Mouse (Mus musculus) adrenal gland, postnatal 25 days (tissue): ENCODE results near the gene Map3k7. TPM values are rescaled to one million over a fixed set of nuclear protein-coding genes. Genes with fewer than 3 reads are reported as not detected.
A peak's percentile ranks its signal among the peaks of the same experiment; 100 is the strongest.
"Not testable (repeated sequence)": the region's sequence is repeated elsewhere in the genome, so short reads cannot be mapped to it uniquely, and the experiment has no call there.

Source experiments
- DNase-seq: peaks from one replicate; pipeline ENCODE4 v3.0.0; 2021; ENCODE audit warnings: mixed read lengths
- total RNA-seq: library from RNA; stranded (reverse); gene quantifications from 2 replicates; pipeline ENCODE4 v1.2.3, GENCODE M21; 2021

Map3k7 gene
- total RNA-seq, 1 experiment from 2014 or later: 49.8 TPM

DNA sequence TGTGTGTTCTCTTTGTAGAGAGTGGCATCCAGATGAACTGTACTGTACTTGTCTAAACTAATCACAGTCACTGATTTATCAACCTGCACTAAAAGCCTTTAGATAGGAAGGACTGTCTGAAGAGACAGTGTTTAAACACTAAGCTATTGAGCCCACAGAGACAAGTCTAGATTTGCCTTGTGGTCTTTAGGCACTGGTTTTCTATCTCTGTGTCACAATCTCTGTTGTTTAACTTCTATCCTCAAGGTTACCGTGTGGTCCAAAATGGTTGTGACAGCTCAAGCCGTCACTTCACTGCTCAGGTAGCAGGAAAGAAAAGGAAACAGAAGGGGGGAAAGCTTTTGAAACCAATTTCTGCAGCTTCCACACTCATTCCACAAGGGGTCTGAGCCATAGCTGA is 29.5 kb downstream of the Map3k7 start:
- no peak for DNase-seq

GRCm38 (mm10) chr4:31993865-31994264 is 30.0 kb downstream of the Map3k7 start:
- DNase-seq: no peak

DNA sequence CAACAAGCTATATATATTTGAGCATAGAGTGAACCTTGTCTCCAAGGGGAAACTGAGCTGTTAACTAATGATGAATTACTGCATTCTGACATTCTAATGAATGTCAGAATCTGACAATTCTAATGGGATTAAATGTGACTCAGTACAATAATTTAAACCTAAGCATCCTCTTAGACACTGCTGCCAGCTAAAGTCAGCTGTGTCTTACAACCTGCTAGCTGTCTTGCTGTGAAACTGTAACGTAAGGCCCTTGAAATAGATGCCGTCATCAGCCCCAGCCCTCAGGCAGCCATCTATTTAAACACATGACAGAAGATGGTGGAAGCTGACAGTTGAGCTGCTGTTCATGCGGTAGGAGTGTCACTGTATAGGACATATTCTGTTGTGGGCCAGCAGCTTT is 37.6 kb downstream of the Map3k7 start:
- DNase-seq: no peak

DNA sequence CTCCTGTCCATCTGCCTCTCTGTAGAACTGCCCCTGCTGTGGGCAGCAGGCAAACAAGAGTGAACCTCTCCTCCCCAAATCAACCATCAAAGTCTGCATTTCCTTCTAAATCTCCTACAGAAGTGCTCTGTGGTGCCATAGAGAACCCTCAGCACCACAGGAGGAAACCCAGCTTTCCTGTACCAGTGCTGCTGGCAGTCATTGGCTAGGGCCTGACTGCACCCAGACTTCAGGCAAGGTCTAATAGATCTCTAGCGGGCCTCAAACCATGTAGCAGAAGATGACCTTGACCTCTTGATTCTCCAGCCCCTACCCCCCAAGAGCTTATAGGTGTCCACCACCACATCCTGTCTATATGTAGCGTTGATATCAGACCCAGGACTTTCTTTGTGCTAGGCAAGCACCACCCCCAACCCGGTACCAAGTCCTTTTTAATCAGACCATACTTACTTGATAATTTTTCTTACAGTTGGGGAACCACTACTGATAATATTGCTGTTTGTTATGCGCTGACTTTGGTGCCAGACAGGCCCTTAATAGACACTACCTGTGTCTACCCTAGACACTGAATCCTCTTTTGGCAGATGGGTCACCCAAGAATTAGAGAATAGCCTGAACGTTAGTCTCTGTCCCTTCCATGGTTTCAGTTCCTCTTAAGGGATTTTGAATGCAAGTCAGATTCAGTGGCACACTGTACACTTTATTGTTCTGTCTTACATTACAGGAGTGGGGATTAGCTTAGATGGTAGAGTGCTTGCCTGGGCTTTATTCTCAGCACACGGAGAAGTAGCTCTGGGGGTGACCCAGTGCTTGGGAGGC is 41.1 kb downstream of the Map3k7 start:
- no peak for DNase-seq

DNA sequence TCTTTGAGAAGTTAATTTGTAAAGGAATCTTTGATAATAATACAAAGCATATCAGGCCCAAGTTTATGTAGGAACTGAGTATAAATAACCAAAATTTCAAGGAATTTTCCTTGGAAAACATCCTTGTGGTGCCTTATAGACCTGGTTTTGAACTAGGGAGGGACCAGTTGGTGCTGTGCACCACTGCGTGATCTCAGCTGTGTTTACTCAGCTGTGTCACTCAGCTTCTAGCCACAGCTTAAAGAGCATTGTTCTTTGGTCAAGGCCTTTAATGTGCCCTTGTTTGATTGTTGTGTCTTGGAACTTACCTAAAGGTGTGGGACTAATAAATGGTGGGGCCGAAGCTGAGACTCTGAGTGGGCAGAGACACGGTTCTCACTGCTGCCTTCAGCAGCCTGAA is 43.3 kb downstream of the Map3k7 start:
- DNase-seq: no peak

GRCm38 (mm10) chr4:32008095-32008494 is 44.2 kb downstream of the Map3k7 start:
- DNase-seq: no peak

DNA sequence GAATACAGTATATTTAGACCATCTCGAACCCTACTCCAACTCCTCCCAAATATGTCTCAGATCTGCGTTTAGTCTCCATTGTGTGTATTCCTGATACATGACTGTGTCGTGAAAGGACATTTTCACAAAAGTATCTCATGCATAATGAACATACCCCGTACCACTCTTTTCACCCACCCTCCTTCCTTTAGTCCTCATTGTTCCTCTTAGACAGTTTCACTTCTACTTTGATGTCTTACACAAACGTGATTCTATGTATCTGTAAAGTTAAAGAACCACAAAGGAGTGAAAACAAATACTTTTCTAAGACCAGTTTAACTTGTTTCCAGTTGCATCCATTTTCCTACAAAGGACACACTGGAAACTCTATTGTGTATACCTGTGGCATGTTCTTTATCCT is 46.9 kb downstream of the Map3k7 start:
- DNase-seq: no peak

DNA sequence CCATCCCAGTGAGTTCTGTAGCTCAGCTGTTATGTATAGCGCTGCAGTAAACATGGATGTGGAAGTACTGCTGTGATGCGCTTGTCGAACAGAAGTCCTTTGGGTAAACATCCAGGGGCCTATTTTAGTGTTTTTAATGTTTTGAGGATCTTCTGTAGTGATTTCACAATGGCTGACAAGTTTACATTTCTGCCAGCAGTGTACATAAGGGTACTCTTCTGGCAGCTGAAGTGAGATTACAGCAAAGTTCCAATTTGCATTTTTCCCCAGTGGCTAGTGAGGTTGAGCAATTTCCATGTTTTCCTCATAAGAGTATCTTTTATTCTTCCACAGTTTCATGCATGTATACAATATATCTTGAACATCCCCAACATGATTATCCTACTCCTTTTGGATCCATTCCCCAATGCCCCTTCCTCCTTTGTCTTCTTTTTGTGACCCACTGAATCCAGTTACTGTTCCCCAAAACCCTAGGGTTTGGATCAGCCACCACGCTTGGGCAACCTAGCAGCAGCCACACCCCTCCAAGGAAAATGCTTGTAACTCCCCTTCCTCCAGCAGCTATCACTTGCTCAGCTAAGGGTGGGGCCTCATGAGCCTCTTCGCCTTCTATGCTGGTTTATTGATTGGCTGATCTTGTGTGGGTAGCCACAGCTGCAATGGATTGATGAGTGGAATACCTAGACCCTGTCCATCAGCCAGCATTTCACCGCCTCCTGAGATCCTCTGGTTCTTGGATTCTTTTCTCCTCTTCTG is 47.5 kb downstream of the Map3k7 start:
- no peak for DNase-seq

GRCm38 (mm10) chr4:32021131-32021530 is 57.2 kb downstream of the Map3k7 start:
- no peak for DNase-seq

- no peak for DNase-seq
Observed at GRCm38 (mm10) chr4:32022321-32022720, 58.4 kb downstream of the Map3k7 start.

GRCm38 (mm10) chr4:32024170-32024569 is 60.3 kb downstream of the Map3k7 start:
- not testable (repeated sequence) for DNase-seq

GRCm38 (mm10) chr4:32025105-32025504 is 61.2 kb downstream of the Map3k7 start:
- no peak for DNase-seq

DNA sequence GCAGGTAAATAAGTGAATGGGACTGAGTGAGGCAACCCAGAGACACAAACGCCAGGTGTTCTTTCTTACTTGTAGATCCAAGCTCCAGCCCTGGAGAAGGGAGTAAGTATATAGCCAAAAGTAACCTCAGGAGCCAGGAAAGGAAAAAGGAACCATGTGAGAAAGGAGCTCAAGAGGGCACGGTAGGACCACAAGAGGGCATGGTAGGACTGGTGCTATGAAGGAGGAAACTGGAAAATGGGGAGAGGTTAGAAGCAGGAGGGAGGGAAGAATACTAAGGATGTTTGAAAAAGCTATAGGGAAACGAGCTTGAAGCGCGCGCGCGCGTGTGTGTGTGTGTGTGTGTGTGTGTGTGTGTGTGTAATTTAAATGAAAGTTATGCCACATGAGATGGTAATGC is 63.2 kb downstream of the Map3k7 start:
- no peak for DNase-seq

- DNase-seq: no peak
Observed at GRCm38 (mm10) chr4:32037267-32037666, 73.4 kb downstream of the Map3k7 start.

DNA sequence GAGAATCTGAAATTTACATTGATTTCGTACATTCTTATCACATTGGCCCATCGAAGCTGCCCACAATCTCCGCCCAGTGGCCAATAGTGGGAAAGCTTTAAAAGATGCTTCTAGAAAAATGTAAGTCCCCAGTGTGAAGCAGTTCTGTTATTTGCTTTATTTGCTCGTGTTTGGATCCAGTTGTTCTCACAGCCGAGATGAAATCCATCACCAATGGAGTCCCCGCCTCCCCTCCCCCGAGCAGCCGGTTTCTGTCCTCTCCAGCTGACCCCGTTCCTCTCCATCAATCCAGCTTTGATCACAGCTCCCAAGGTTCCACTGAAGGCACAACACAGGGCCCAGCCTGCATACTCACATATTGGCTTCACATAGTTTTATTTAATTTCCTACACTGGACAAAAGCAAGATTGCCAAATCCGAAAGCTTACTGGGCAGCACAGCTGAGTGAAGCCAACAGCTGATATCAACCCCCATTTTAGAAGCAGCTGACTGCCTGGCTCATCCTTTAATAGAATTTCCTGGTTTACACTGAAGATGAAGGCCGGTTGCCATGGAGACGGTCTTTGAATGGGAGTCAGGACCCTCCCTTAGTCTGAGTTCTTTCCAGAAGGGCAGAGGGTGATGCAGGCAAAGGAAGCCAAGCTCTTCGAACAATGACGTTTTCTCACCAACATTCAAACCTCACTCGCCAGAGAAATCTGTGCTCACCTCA is 78.0 kb downstream of the Map3k7 start:
- no peak for DNase-seq

- DNase-seq: no peak
Observed at GRCm38 (mm10) chr4:32045234-32045633, 81.3 kb downstream of the Map3k7 start.

DNA sequence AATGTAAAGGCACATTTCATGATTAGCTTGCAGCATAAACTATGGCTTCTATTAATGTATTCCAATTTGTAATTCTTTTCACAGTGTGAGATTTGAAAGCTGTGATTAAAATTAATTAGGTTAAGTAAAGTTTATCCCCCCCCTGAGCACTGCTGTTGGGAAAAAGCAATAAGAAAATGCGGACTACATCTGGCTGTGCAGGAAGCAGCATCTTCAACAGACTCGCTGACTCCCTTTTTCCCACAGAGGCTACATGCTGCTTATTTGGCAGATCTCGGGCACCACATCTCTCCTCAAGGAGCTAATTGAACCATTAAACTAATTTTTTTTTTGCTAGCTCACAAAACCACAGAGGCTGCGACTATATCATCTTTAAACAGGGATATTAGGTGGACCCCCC is 85.9 kb downstream of the Map3k7 start:
- no peak for DNase-seq

DNA sequence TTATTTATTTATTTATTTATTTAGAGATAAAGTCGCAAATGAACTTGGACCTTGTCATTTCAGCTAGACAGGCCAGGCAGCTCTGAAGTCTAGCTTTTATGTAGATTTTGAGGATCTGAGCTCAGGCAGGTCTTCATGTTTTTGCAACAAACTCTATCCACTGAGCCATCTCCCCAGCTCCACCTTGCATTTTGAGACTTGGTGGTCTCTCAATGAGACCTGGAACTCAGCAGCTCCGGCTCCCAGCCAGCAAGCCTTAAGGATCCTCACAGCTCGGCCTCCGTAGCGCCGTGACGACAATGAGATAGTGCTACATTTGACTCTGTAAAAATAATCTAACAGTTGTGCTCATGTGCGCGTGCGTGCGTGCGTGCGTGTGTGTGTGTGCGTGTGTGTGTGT is 89.3 kb downstream of the Map3k7 start:
- no peak for DNase-seq

DNA sequence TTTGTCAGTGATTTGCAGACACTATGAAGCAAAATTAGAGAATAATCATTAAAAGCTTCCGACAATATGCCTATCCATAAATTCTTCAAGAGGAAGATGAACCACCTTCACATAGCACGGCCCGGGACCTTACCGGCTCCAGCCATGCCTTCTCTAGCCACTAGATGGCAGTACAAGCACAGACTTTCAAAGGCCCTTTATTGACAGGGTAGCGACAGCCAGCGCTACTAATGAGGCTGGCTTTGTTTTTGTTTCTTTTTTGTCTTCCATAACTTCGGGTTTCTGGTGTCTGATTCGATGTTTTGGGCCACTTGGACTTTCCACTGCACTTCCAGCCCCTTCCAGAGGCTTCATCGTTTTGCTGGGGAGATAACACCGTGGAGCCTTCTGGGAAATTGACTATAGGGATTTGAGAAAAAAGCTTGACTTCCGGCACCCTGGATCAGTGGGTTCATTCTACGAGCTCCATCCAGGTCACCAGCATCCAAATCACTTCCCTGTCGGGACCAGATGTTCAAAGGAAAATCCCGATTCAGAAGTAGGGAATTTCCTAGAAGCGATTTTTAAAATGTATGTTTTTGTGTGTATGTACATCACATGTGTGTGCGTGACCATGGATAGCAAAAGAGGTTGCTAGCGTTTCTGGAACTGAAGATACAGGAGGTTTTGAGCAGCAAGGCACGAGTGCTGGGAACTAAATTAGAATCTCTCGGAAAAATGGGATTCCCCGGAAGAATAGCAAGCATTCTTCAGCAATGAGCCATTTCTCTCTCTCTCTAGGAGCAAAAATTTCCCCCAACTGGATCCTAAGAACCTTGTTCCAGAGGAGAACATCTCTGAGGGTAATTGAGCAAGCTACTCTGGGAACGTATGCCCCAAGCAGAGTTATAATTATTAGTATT is 91.5 kb downstream of the Map3k7 start:
- peak; percentile 76 for DNase-seq

DNA sequence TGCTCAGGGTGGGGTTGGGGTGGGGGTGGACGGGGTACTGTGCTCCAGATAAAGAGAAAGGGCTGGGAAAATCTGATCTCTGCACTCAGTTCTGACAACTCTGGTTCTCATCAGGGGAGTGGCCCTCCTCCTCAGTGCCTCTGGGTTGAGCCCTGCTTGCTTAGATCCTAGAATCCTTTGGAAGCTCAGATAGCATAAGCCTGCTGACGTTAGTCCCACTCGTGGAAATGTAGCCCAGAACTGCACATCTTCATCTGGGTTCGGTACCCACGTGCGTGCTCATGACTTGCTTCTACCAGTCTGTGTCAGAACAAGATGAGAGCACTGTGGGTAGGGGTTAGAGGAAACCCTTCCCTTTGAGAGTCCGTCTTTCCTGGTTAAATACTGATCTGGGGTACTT is 92.5 kb downstream of the Map3k7 start:
- DNase-seq: no peak

- DNase-seq: no peak
Observed at GRCm38 (mm10) chr4:32057102-32057501, 93.2 kb downstream of the Map3k7 start.

GRCm38 (mm10) chr4:32060686-32061085 is 96.8 kb downstream of the Map3k7 start:
- no peak for DNase-seq
